Mouse (Mus musculus): Measurements from ENCODE around the gene Spats2l. TPM values are rescaled to one million over a fixed set of nuclear protein-coding genes. Genes with fewer than 3 reads are reported as not detected.

Gene Spats2l
- polyA plus RNA-seq, 1 experiment from 2014 or later: 61.4 TPM

GRCm38 (mm10) chr1:57989052-57989600 lies 215.2 kb downstream of the Spats2l start:
- H3K9ac ChIP-seq (replicated peaks; ENCODE audit: low read length): no peak overlapping the region
- no peak for ATAC-seq (ENCODE audit: low FRiP score, low TSS enrichment)
- H3K36me3 ChIP-seq (ENCODE audit: insufficient read depth, low read length): no peaks in the 10 kb centered on the region
- H3K9me3 ChIP-seq (ENCODE audit: low read length): no peaks in the 10 kb centered on the region
- H3K4me1 ChIP-seq (ENCODE audit: insufficient read depth, low read length): no peaks in the 10 kb centered on the region
- WGBS: 69% methylated on average over 6 of the region's 6 CpGs
- H3K27ac ChIP-seq (ENCODE audit: low read length): no peak overlapping the region
- H3K4me2 ChIP-seq (replicated peaks; ENCODE audit: low read depth, low read length): no peak overlapping the region
- no peak overlapping the region for H3K4me3 ChIP-seq (ENCODE audit: low read length)
- no peaks in the 10 kb centered on the region for H3K27me3 ChIP-seq (ENCODE audit: insufficient read depth, low read length)

DNA sequence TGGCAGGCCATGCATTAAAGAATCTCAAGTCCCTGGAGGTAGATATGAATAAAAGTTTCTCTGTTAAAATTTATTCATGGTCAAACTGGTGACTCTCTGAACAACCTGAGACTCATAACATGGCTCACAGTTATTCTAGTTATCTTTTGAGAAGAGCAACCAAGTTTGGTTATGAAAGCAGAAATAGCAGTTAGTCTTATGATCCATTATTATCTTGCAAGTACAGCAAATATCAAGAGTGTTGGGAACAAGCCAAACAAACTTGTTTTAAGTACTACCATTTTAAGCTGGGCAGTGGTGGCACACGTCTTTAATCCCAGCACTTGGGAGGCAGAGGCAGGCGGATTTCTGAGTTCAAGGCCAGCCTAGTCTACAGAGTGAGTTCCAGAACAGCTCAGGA lies 217.3 kb downstream of the Spats2l start:
- no peak overlapping the region for H3K27ac ChIP-seq (ENCODE audit: low read length)
- no peaks in the 10 kb centered on the region for H3K9me3 ChIP-seq (ENCODE audit: low read length)
- H3K4me1 ChIP-seq (ENCODE audit: insufficient read depth, low read length): peaks cover under 1% of the 10 kb centered on the region; the same call in 1 of the 2 replicates
- H3K36me3 ChIP-seq (ENCODE audit: insufficient read depth, low read length): no peaks in the 10 kb centered on the region
- no peak overlapping the region for H3K9ac ChIP-seq (replicated peaks; ENCODE audit: low read length)
- 85% methylated on average over 2 of the region's 2 CpGs for WGBS
- H3K4me3 ChIP-seq (ENCODE audit: low read length): no peak overlapping the region
- ATAC-seq (ENCODE audit: low FRiP score, low TSS enrichment): no peak
- H3K27me3 ChIP-seq (ENCODE audit: insufficient read depth, low read length): no peaks in the 10 kb centered on the region
- no peak overlapping the region for H3K4me2 ChIP-seq (replicated peaks; ENCODE audit: low read depth, low read length)

DNA sequence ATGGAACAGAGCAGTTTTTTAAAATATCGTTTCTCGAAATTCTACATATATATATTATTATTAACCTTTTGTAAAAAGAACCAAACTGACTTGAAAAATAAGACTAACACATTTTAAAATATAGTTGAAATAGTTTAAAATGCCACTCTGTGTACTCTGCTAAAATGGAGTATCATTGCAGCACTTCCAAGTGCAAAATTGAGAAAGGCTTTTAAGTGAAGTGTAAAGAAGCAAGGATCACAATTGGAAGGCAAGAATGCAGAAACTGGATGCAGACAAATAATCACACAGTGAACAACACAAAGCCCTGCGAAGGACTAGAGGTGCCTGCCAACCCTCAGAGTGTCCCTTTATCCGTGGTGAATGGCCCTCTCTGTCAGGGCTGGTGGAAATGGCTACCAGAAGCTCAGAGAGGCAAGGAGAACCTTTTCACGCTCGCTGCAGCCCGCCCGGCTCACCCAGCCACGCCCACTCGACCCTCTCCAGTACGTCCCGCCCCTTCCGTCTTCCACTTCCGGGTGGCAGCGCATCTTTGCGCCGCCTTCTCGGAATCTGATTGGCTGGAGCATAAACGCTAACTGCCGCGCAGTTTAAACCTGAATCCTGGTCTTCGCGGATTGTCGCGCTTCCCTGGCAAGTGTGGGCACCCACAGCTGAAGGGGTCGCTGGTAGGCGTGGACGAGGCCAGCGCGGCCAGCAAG lies 221.6 kb downstream of the Spats2l start, which contains the start of gene Sgo2a:
Gene Sgo2a (plus strand): TSS at position 540 of the 701 bp plus-strand sequence.
- Histone ChIP-seq H3K4me2 (replicated peaks; ENCODE audit: low read depth, low read length) (peak within 1 kb of the TSS; percentile 87), H3K9ac (replicated peaks; ENCODE audit: low read length) (peak within 1 kb of the TSS; percentile 91), H3K27ac (ENCODE audit: low read length) (peak within 1 kb of the TSS; percentile 82), H3K27me3 (ENCODE audit: insufficient read depth, low read length) (no peaks in the 10 kb centered on the region), H3K9me3 (ENCODE audit: low read length) (no peaks in the 10 kb centered on the region), H3K4me3 (ENCODE audit: low read length) (peak within 1 kb of the TSS; percentile 99), H3K4me1 (ENCODE audit: insufficient read depth, low read length) (peaks cover 14% of the 10 kb centered on the region), H3K36me3 (ENCODE audit: insufficient read depth, low read length) (no peaks in the 10 kb centered on the region)
- ATAC-seq (ENCODE audit: low FRiP score, low TSS enrichment): peak; percentile 98
- 7% methylated on average over 30 of the region's 30 CpGs for whole genome bisulfite sequencing

- H3K9ac ChIP-seq (replicated peaks; ENCODE audit: low read length): peak overlapping the region; percentile 91
- peak; percentile 56; the same call in 1 of the 2 replicates for ATAC-seq (ENCODE audit: low FRiP score, low TSS enrichment)
- H3K27ac ChIP-seq (ENCODE audit: low read length): peak overlapping the region; percentile 82
- H3K9me3 ChIP-seq (ENCODE audit: low read length): no peaks in the 10 kb centered on the region
- WGBS: 0% methylated on average over 29 of the region's 29 CpGs
- no peaks in the 10 kb centered on the region for H3K27me3 ChIP-seq (ENCODE audit: insufficient read depth, low read length)
- H3K4me3 ChIP-seq (ENCODE audit: low read length): peak overlapping the region; percentile 99
- H3K4me2 ChIP-seq (replicated peaks; ENCODE audit: low read depth, low read length): peak overlapping the region; percentile 87
- no peaks in the 10 kb centered on the region for H3K36me3 ChIP-seq (ENCODE audit: insufficient read depth, low read length)
- H3K4me1 ChIP-seq (ENCODE audit: insufficient read depth, low read length): peaks cover 14% of the 10 kb centered on the region
Observed at GRCm38 (mm10) chr1:57996133-57996615, 222.2 kb downstream of the Spats2l start.

Other genes starting within 250 kb of the Spats2l start
- 15.6 and 16.5 TPM in 2 replicates for gene Sgo2a, start 221.8 kb downstream of the Spats2l start, polyA plus RNA-seq (2015; fragmentation: Nextera tagmentation; extraction: Ambion mirVana)
- gene Kctd18, start 244.8 kb downstream of the Spats2l start, polyA plus RNA-seq (2015; fragmentation: Nextera tagmentation; extraction: Ambion mirVana): 17.1 and 18.7 TPM in 2 replicates

Data from kidney, embryonic 16.5 days (tissue).